Mouse (Mus musculus): ENCODE measurements at regions not wholly inside any gene's neighbourhood (a gene's known extent, or its start where the extent isn't known, plus 50 kb on each side); places are given as distances from the start of the nearest gene placed in this dataset.

DNA sequence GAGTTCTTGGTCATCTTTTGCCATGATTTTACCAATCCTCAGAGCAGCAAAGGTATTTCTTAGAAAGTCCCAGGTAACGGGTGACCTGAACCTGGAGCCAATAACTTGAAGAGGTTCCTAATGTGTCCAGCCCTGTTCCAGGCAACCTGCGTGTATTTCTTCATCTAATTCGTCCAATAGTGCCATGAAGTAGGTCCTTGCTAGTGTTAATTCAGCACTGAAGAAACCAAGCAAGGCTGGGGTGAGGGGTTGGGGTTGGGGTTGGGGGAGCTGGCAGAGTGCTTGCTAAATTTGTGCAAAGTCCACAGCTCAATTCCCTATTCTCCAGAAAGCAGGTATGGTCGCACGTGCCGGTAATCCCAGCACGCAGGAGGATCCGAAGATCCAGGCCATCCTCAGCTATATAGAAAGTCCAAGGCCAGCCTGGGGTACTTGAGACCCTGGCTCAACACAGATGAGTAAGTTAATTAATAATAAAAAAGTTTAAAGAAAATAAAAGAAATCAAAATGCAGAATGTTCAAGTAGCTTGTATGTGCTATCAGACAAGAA is 54.6 kb upstream of the Cpsf6 start:
- intact Hi-C loops (cut with DNase I), result loop anchor here (10.0 kb wide), 1 partner anchor 100 kb away; no protein-coding TSS in a partner anchor
- DNase-seq (ENCODE audit: low spot score in 2 of 2), result no peak

DNA sequence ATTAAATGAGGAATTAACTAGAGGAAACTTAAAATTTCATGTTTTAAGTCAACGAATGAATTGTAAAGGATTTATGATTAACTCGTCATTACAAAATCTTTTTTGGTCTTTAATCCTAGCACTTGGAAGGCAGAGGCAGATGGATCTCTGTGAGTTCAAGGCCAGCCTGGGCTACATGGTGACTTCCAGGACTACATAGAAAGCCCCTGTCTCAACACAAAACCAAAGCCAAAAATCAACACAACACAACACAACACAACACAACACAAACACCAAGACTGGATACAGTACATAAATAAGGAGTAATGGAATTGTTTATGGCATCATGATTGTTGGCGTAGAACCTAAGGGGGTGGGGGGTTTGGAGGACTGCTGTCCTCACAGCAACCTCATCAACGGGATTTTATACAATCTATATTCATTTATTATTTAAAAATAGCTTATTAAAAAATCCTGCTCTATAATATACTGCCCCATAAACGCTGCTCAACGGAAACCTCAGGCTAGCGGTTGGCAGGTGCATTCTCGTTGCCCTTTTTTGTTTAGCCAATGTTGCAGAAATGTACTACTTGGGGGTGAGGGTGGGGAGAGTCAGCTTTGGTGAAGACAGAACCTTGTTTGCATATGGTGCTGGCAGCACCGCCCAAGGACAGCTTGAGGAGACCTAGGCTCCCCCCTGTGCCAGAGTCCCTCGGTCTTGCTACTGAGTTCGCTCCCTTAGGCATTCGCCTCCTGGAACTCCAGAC is 53.9 kb upstream of the Cpsf6 start:
- DNase-seq (ENCODE audit: low spot score in 2 of 2), result no peak

DNA sequence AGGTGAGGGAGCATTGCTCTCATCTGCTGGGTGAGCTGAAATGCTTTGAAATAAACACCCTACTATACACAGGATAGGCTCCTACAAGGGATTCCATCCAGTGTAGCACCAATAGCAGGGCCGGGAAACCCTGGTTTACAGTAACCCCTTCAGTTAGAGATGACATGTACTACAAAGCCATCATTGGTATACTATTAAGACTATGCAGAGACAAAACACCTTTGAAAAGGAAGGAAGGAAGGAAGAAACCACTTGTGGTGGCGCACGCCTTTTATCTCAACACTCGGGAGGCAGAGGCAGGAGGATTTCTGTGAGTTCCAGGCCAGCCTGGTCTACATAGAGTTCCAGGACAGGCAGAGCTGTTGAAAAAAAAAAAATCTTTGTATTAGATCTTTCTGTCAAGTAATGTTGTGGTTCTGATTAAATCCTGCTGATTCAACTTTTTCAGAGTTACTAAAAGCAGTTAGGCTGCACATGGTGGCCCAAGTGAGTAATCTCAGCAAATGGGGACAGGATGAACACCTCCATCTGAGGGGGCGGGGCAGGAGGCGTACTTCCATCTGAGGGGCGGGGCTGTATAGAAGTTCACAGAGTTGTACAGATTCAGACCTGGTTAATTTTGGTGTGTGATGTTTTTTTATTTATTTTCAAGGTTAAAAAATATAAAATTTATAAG is 53.2 kb upstream of the Cpsf6 start:
- intact Hi-C loops (cut with DNase I), result loop anchor here (10.0 kb wide), 1 partner anchor 98 kb away; no protein-coding TSS in a partner anchor
- DNase-seq (ENCODE audit: low spot score in 2 of 2), result no peak

More for the DNA sequence above, 53.9 kb upstream of the Cpsf6 start:
- intact Hi-C loops (cut with DNase I), result loop anchor here (10.0 kb wide), 1 partner anchor 99 kb away; no protein-coding TSS in a partner anchor

DNA sequence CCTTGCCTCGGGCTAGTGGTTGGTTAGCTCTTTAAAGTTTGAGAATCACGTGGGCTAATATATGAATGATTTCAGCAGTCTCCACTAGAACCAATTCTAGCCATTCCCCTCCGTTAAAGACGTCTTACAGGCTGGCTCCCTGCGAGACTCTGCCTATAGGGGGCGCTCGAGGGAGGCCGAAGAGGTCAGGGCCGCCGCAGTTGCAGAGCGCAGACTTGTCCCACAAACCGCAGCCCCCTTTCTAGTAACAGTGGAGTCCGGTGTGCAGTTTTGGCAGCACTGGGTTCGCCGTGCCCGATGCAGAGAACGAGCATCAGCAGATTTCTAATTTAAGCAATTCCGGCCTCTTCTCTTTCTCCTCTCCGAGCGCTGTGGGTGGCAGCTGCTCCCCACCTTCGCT is 52.6 kb upstream of the Cpsf6 start:
- intact Hi-C loops (cut with DNase I), result loop anchor here (10.0 kb wide), 1 partner anchor 98 kb away; no protein-coding TSS in a partner anchor

DNA sequence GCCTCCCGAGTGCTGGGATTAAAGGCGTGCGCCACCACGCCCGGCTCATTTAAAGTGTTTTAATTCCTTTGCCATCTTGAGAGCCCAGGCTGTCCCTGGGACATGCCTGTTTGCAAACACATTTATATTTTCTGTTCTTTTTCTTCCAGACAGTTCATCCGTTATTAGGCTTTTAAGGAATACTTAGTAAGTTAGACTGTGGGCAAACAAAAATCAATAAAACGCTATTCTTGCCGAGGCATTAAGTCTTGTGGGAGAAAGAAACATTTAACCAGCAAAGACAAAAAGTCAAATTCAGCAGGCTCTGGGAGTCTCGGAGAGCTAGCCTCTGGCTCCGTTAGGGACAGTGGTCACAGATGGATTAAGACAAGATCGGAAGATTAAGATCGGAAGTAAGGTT is 52.0 kb upstream of the Cpsf6 start:
- DNase-seq (ENCODE audit: low spot score in 2 of 2), result no peak
- intact Hi-C loops (cut with DNase I), result loop anchor here (10.0 kb wide), 1 partner anchor 97 kb away; no protein-coding TSS in a partner anchor

More for the DNA sequence above, 52.6 kb upstream of the Cpsf6 start:
- peak; percentile 41 to 47 for DNase-seq (ENCODE audit: low spot score in 2 of 2)

- intact Hi-C loops (cut with DNase I), result loop anchor here (10.0 kb wide), 1 partner anchor 96 kb away; no protein-coding TSS in a partner anchor
Measured at GRCm38 (mm10) chr10:117431086-117431619, 51.3 kb upstream of the Cpsf6 start.

GRCm38 (mm10) chr10:117430224-117430884 is 50.5 kb upstream of the Cpsf6 start:
- DNase-seq (ENCODE audit: low spot score in 2 of 2), result no peak
- intact Hi-C loops (cut with DNase I), result loop anchor here (10.0 kb wide), 1 partner anchor 96 kb away; no protein-coding TSS in a partner anchor

More at GRCm38 (mm10) chr10:117431086-117431619, 51.3 kb upstream of the Cpsf6 start:
- no peak for DNase-seq (ENCODE audit: low spot score in 2 of 2)

DNA sequence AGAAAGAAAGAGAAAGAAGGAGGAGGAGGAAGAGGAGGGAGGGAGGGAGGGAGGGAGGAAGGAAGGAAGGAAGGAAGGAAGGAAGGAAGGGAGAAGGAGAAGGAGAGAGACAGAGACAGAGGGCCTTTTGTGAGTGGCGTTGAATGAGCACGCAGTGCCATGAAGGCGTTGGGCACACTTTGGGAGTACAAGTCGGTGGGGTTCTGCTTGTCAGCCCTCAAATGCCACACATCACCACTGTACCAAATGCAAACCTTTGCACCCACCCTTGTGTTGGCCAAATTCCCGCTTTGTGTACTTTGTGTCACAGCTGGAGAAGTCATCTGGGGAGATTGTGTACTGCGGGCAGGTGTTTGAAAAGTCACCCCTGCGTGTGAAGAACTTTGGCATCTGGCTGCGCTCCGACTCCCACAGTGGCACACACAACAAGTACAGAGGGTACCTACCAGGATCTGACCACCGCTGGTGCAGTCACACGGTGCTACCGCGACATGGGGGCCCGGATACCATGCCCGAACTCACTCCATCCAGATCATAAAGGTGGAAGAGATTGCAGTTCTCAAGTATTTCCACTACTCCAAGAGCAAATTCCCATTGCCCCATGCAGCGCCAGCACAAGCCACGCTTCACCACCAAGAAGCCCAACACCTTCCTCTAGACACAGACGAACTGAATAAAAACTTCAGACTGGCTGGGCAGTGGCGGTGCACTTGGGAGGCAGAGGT is 49.8 kb upstream of the Cpsf6 start:
- intact Hi-C loops (cut with DNase I), result loop anchor here (10.0 kb wide), 1 partner anchor 95 kb away; no protein-coding TSS in a partner anchor
- no peak for DNase-seq (ENCODE audit: low spot score in 2 of 2)
